Mouse (Mus musculus) frontal cortex, postnatal 36 days (tissue): Measurements from ENCODE around the gene Pla2g12b.

Source experiments
- DNase-seq, 2 experiments: peaks; one replicate each; pipeline ENCODE4 v3.0.0; 2022; ENCODE audit warnings: low spot score in 2 of 2

Pla2g12b gene

DNA sequence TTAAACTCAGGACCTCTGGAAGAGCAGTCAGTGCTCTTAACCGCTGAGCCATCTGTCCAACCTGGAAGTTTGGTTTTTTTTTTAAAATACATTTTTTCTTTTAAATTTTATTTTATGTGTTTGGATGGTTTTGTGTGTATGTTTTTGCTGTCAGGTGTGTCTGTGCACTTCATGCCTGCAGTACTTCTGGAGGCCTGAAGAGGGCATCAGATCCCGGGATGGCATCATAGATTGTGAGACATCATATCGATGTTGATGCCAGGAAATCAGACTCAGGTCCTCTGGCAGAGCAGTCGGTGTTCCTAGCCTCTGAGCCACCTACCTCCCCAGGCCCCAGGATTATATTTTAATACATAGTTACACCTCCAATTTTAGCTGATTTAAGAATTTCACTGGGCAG lies 10.3 kb downstream of the Pla2g12b start:
- DNase-seq = no peak

DNA sequence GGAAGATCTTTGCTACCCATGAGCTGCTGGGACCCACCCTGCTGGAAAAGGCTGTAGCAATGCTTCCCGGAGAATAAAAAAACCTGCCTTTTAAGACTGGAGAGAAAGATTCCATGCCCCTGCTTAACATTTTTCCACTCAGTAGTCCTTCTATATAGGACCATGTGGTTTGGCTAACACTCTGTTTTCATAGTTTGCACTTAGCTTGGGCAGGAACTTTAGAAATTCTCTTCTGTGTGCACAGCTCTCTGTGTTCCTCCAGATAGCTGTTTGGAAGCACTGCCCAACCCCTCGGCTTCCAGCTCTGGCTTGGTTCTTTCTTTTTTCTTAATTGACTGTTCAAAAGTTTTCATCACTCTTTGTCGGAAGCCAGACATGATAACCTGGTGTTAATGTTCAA lies 13.2 kb downstream of the Pla2g12b start:
- DNase-seq = no peak

DNA sequence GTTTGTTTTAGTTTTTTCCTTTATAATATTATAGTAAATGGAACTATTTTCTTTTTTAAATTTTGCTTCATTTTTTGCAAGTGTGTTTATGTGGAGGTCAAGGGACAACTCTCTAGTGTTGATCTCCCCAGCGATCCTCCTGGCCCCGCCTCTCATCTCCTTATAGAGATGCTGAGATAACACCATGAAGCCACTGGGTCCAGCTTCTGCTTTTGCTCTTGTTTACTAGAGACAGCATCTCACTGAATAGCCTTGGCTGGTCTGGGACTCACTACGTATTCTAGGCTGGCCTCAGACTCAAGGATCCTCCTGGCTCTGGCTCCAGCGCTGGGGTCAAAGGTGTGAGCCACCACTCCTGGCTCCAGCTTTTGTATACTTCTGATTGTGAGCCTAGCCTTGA lies 16.1 kb downstream of the Pla2g12b start:
- no peak for DNase-seq

DNA sequence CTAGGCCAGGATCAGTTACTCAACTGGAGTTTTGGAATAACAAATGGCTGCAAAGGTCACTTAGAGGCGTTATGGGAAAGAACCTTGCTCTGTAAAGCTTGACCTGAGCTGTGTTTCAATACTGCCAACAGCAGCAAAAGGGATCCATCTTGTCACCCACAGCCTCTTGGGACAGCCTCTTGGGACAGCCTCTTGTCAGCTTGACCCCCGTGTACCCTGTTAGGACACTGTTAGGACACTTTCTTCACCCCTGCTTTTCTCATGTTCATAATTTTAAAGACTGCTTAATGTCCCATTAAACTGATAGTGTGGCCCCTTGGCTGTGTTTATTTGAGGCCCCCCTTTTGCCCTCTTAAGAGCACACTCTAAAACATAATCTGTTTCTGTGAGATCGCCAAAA lies 21.0 kb downstream of the Pla2g12b start:
- no peak for DNase-seq

DNA sequence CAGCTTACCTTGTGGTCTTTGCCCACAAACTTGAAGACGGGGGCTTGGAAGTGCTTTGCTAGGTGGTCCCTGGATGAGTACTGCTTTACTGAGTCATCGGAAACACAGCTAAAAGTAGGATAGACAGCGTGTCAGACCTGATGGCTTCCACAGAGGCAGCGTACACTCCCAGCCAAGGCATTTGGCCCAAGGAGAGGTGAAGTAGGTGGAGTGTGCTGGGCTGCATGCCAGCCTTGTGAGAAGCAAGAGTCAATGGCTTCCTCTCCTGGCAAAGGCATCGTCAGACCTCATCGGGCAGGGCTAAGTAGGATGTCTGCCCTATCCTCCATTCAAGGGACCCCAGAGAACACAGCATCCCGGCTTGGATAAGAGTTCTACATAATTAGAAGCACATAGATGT lies 21.9 kb downstream of the Pla2g12b start:
- DNase-seq = no peak

DNA sequence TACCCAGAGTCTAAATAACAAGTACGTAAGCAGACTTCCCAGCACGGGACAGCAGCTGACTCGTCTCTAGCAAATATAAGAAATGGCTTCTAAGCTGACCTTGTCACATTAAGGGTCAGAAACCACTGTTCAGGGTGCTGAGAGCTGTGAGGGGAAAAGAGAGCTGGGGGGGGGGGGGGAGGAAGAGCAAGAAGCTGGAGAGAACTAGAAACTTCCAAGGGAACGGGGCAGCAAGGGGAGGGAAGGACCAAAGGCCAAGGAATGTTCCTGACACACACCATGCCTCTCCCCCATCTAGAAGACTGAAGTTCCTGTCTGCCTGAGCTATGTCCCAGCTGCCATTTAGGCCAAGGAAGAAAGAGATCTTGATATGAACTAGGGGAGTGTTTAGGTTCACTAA lies 22.9 kb downstream of the Pla2g12b start:
- DNase-seq = no peak

DNA sequence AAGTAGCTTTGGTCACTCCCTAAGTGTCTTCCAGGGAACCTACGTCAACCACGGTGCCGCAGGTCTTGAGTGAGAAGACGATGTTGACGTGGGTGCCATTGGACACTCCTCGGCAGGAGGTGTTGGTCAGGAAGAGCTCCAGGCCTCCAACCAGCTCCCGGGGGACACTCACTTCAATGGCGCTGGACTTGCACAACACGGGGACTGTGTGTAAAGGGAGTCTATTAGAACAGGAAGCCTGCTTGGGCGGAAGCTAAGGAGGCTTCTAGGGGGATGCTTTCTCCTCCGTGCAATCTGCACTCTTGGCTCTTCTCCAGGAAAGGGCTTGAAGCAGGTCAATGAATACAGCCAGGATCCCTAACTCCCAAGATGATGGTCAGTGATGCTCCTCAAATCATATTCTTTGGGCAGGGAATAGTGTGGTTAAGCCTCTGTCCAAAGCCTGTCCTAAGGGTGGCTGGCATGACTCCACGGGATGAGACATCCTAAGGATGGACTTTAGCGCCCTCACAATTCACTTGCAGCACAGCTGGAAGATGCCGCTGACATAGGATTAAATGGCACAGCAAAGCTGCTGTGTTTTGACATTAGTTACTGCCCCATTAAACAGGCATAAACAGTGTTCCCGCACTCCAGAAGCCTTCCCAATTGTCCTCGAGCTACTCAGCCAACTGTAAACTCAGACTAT lies 26.1 kb downstream of the Pla2g12b start:
- DNase-seq = no peak

DNA sequence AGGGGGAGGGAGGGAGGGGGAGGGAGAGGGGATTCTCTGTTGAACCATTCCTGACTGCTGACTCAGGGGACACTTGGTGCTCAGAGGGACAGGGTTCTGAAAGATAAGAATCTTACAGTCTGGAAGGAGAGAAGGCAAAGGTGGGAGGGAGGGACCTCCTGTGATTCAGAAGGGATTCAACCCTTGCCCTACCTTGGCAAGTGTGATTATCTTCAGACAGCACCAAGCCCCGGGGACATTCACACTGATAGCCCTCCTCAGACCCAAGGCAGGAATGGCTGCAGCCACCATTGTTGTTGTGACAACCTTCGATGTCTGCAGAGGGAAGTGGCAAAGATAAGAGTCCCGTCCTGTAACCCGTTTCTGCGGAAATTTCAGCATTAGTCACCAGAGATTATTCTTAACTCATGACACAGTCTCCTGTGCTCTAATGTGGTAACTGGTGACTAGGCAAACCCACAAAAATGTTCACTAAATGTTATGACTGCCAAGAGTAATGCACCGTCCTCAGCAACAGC lies 27.3 kb downstream of the Pla2g12b start:
- no peak for DNase-seq

DNA sequence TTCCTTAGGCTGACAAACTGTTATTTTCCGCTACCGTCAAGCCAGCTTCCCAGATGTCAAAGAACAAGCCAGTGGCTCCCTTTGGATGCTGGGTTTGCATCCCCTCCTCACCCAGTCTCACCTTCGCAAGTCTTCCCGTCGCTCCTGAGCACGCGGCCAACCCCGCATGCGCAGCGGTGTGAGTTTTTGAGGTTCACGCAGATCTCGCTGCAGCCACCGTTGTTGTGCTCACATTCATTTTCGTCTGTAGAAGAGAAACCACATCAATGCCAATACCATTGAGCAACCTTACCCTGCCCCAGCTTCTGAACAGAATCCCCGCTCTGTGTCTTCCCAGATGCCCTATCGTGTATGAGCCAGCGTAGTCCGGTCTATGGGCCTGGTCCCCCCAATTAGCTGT lies 32.3 kb downstream of the Pla2g12b start:
- no peak for DNase-seq

DNA sequence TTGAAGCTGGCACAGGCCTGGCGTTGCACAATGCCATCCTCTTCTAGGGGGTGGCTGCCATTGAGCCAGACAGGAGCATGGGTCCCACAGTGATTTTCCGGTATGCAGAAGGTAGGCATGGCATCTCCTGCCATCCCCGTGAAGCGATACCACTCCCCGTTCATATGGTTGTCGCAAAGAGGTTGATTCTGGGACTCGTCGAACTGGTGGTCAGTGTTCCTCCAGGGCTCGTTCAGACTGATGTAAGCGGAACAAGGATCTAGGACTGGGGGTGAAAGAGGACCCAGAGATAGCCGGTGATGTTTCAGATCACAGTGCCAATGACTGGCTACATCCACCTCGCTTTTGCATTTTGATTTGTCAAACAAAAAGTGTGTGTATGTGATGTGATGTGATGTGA lies 35.2 kb downstream of the Pla2g12b start:
- DNase-seq = no peak

DNA sequence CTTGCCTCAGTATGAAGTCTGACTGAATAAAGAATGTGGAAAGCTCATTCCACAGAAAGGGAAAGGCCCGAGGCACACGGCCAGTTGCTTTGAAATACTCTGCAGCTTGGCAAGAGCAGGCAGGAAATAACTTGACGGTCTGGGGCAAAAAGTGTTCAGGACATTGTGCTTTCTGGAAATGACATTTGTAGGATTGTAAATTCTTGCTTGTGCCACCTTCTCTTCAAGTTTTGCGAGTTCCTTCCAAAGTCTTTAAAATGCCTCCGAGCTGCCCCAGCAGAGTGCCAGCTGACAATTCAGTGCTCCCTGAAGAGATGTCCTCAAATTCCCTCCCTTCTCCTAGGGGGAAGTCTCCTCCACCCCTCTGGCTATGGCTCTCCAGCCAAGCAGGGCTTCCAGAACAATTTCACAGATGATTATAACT lies 36.1 kb downstream of the Pla2g12b start:
- no peak for DNase-seq

DNA sequence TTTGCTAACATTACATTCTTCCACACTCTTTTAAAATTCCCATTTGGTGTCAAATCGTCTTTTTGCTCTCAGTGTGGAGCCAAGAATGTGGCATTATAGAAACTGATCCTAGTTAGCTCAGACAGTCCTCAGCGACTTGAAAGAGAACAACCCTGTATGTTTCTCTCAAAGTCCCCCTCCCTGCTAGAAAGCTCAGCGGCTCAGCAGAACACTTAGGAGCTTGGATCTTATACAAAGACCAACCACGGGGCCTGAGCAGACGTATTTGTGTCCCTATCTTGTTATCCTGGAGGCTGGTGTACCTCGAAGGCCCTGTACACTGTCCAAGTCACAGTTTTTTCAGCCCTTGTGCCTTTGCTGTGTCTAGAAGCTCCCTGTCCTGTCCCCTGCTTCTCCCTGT lies 36.7 kb downstream of the Pla2g12b start:
- DNase-seq = no peak

DNA sequence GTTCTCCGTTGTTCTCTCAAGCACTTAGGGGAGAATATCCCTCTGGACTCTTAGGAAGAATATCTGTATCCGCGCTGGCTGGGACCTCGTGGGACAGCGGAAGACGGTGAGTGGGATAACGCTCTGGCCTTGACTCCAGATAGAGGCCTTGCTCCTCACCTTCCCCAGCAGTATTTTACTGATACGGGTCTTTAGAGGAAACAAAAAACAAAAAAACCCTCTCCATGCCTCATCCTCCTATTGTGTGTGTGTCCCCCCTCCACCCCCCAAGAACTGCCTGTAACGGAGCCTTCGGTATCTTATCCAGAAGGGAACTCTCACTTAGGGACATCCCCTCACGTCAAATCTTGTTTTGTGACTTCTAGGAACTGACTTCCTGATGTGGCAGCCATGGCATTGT lies 38.3 kb downstream of the Pla2g12b start, which contains the start of gene Oit3:
Gene Oit3 (minus strand): TSS at position 44 of the 400 bp plus-strand sequence.
- no peak for DNase-seq

DNA sequence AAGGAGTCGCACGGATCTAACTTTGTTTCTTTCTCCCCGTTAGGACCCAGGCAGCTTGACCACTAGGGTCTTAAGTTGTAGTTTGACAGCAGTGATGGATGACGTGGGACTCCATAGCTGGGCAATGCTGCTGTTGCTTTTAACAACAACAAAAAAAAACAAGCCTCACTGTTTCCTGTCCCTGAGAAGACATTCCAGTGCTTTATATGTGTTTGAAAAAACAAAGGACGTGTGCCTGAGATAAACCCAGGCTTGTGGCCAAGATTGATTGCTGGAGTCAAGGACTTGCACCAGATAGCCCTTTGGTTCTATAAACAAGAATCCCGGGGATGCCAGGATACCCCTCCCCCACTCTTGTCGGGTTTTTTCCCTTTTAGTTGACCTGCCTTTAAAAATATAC lies 39.8 kb downstream of the Pla2g12b start:
- no peak for DNase-seq

DNA sequence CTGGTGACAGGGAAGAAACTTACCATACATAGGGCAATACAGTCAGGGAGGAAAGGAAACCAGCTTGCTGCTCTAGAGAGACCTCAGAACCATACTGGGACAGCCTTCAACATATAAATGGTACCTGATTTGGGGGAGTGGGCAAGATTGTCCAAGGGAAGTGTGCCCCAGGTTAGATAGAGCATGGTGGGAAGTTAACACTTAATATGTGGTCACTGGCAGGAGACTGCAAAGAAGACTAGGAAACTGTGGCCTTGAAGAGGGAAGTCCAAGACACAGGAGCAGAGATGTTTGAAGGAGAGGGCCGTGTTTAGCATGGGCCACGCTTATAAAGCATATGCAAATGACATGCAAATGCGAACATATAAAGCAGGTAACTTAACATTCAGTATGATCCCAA lies 40.6 kb downstream of the Pla2g12b start:
- DNase-seq = no peak

DNA sequence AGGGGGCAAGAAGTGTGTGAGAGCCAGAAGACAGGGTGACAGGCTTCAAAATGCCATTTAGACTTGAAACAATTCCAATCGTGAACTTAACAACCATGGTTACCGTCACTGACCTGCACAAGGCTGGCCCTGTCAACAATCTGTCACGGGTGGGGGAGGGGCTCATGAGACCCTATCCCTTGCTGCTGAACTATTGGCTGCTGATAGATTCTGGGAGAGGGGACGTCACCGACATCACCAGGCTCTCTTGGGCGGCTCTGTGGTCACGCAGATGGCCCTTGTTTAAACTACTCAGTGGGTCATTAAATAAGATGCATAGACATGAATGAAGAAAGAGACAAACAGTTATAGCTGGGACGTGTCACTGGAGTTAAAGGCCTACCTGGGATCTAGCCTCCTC lies 41.2 kb downstream of the Pla2g12b start:
- no peak for DNase-seq

DNA sequence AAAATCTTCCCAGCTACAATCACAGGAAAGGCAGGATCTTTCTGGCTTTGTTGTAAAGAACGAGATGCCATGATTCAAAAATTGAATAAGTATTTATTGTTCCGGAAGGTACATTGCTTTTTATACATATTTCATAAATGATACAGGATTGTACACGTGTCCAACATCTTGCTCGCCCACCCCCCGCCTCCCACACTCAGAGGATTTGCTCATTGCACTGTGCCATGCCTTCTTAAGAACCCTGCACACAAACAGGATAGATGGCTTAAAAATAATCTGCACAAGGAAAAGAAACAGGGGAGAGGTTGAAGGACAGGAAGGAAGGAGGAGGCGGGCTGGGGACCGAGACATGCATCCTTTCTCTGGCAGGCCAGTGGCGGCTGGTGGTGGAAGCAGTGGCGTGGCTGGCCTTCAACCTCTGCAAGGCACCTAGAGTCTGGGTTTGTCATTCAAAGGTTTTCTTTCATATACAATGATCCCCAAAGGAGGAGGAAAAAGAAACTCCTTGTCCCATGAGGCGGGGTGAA lies 43.5 kb downstream of the Pla2g12b start:
- DNase-seq = no peak

DNA sequence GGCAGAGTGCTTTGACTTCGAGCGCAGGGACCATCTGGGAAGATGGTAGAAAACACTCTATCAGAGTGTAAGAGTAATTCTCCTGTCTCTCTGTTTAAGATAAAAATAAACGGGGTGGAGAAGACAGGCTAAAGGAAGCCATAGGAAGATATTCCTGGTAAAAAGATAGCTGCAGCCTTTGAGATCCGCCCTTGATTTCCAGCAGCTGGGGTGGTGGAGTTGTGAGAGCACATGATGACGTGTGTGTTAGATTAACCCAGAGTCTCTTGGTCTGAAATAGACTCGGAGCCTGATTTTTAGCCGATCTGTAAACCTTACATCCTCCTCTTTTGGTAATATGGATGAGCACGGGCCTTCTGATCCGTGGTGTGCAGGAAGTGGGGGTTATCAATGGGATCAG lies 44.1 kb downstream of the Pla2g12b start:
- DNase-seq = peak in 1 of 2 experiments; percentile 65

DNA sequence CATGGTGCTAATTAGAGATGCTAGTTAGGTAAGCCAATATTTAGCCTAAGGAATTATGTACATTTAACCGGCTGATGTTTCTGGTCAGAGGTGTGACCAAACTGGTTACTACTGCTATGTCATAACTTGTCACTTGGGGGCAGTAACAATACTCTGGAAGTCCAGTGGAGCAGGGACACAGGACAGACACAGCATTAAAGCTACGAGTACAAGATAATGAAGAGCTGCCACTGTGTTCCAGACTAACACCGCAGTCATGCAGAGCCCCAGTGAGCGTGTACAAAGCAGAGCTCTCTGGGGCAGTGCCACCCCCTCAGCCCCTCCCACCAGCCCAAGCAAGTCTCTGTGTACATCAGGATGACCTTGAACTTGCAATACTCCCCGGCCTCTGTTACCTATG lies 48.4 kb downstream of the Pla2g12b start:
- DNase-seq = no peak

DNA sequence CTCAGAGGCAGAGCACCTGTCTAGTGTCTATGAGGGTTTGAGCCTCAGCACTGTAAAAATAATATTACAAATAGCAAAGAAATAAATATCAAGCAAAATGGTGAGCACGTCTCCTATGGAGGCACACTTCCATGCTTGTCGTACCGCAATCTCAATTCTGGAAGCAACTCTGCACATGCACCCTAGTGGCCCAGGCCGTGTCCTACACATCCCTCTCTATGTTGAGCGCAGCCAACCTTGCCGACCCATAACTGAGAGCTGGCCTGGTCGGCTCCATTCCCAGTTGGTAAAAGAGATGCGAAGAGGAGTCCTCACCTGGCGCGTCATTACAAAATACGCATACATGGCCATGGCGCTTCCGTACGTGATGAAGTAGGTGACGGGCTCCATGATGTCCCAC lies 51.2 kb downstream of the Pla2g12b start:
- no peak for DNase-seq

DNA sequence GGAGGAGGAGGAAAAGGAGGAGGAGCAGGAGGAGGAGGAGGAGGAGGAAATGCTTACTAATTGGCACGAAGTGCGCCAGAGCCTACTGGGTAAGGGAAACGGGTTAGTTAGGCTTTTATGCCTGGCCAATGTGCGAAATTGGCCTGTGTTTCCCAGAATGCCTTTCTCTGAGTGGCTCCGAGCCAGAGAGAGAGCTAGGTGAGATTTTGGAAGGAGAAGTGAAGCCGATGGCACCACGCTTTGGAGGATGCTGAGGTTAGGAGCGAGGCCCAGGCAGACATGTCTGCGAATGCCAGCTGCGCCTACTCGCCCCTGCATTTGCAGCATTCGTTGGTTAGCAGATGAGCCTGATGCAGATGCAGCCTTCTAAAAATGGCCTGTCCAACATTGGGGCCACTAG lies 56.3 kb downstream of the Pla2g12b start:
- DNase-seq = peak; percentile 58 to 69

DNA sequence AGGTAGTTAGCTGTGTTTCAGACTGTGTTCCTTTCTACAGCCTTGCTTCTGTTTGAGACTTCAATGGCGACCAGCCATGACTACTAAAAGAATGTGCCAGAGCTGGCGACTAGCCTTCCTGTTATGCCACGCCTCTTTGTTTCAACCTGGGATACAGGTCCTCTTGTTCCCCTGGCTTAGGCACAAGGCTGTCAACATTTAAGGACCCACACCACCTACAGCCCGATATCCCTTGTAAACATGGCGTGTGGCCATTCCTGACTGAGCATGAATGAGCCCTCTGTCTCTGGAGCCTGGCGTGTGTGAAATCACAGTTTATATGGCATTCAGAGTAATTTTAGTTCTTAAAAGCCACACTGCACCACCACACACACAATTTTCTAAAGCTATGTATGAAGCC lies 58.8 kb downstream of the Pla2g12b start:
- DNase-seq = no peak

DNA sequence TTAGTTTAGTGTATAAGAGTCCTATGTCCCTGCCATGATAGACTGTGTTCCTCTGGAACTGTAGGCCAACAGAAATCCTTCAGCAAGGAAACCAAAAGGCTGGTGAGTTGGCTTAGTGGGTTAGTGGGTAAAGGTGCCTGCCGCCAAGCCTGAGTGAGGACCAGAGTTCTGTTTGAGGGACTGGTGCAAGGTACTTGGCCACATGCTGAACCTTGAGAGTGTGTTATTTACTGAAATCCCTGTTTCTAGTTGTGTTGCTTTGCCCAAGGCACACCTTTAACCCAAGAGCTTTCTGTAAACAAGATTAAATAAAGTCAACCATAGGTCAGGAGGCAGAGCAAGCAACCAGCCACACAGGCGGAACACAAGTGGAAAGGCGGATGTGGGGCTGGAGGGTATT lies 62.1 kb downstream of the Pla2g12b start:
- no peak for DNase-seq

DNA sequence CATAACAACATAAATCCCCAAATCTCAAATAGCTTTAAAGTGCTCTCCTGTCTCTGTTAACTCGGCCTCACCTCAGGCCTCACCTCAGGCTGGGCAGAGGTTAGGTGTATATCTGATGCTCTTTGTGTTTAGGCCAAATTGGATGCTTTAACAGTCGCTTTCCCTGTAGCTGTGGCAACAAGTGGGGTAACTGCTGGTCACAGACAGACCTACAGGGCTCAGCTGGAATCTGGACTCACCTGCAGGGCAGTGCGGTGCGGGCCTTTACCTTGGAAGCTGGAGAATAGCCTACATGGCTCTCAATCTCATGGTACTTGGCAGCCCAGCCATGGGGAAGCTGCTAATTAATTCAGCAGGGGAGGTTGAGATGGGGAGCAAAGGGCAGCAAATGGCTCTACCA lies 63.2 kb downstream of the Pla2g12b start:
- DNase-seq = no peak
